Mouse (Mus musculus) ES-Bruce4 (cell line): Measurements from ENCODE around the gene Gm47841.

Source experiments
- CTCF ChIP-seq: IDR thresholded peaks from one replicate; pipeline ENCODE4 v1.8.1; 2011; ENCODE audit warnings: low read depth, low read length
- EP300 ChIP-seq: IDR thresholded peaks from 2 replicates; pipeline ENCODE4 v1.6.1; 2011; ENCODE audit warnings: low read depth, low read length; ENCODE audit not compliant: insufficient read depth
- POLR2A ChIP-seq: IDR thresholded peaks from one replicate; pipeline ENCODE4 v1.8.1; 2011; ENCODE audit warnings: low read length; ENCODE audit not compliant: insufficient read depth

- no peak for TF ChIP-seq CTCF
- TF ChIP-seq EP300, result no peak
- TF ChIP-seq POLR2A, result no peak
These were observed 17.9 kb upstream of the Gm47841 start for GRCm38 (mm10) chr15:101065069-101065468.
